Mouse (Mus musculus) midbrain, embryonic 16.5 days (tissue): ENCODE measurements around the gene Sox15. TPM values are rescaled to one million over a fixed set of nuclear protein-coding genes. Genes with fewer than 3 reads are reported as not detected.

ENCODE experiments used
- ATAC-seq: fragments of 200-750 bp; cut with Nextera tagmentation; 2 replicates; pipeline ENCODE4 v1.8.0; 2017; ENCODE audit warnings: moderate TSS enrichment
- H3K27ac ChIP-seq: fragments of 300-500 bp; sonication (generic); 2 replicates; pipeline ENCODE4 v1.5.1; 2014; ENCODE audit warnings: mild to moderate bottlenecking, low read length, mixed read lengths
- H3K27me3 ChIP-seq: fragments of 300-500 bp; sonication (generic); 2 replicates; pipeline ENCODE4 v1.6.1; 2014; ENCODE audit warnings: low read depth, low read length, mixed read lengths; ENCODE audit not compliant: control insufficient read depth, insufficient read depth
- H3K36me3 ChIP-seq: fragments of 300-500 bp; sonication (generic); 2 replicates; pipeline ENCODE4 v1.6.1; 2014; ENCODE audit warnings: mild to moderate bottlenecking, low read length, moderate library complexity, mixed read lengths; ENCODE audit not compliant: control insufficient read depth, insufficient read depth
- H3K4me1 ChIP-seq: fragments of 300-500 bp; sonication (generic); 2 replicates; pipeline ENCODE4 v1.6.1; 2014; ENCODE audit warnings: mild to moderate bottlenecking, low read length, mixed read lengths; ENCODE audit not compliant: control insufficient read depth, insufficient read depth
- H3K4me2 ChIP-seq: fragments of 300-500 bp; sonication (generic); 2 replicates; pipeline ENCODE4 v1.6.1; 2014; ENCODE audit warnings: mild to moderate bottlenecking, low read length, mixed read lengths
- H3K4me3 ChIP-seq: fragments of 300-500 bp; sonication (generic); 2 replicates; pipeline ENCODE4 v1.5.1; 2014; ENCODE audit warnings: low read depth, mild to moderate bottlenecking, low read length, moderate library complexity, mixed read lengths
- H3K9ac ChIP-seq: fragments of 300-500 bp; sonication (generic); 2 replicates; pipeline ENCODE4 v1.6.1; 2014; ENCODE audit warnings: low read depth, low read length, mixed read lengths
- H3K9me3 ChIP-seq: fragments of 300-500 bp; sonication (generic); replicated peaks from 2 replicates; pipeline ENCODE4 v1.6.1; 2014; ENCODE audit warnings: mild to moderate bottlenecking, low read length, mixed read lengths; ENCODE audit not compliant: control insufficient read depth, poor library complexity, severe bottlenecking
- WGBS: fragments of 180-500 bp; shearing (Covaris S2); extraction: QIAGEN DNeasy Blood & Tissue Kit; methylation state at CpG from one replicate; pipeline ENCODE4 v1.1.7; 2014; 5-methylcytosine and 5-hydroxymethylcytosine counted together
- polyA plus RNA-seq: library from polyadenylated mRNA; unstranded; fragments of >200 nt; fragmentation: Nextera tagmentation; extraction: Ambion mirVana; gene quantifications from 2 replicates; pipeline ENCODE4 v1.2.1, GENCODE M21; 2015

Gene Sox15
- polyA plus RNA-seq, 1 experiment from 2014 or later, result not detected

DNA sequence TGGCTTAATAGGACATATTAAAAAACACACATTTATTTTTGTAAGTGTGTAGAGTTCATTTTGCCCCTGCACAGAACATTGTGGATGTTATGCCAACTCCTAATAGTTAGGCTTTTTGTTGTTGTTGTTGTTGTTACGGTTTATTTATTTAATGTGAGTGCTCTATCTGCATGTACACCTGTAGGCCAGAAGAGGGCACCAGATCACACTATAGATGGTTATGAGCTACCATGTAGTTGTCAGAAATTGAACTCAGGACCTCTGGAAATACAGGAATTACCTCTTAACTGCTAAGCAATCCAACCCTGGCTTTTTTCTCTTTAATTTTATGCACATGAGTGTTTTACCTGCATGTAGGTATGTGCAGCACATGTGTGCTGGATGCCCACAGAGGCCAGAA, 25.3 kb upstream of the Sox15 start:
- 59% methylated on average over 1 of the region's 1 CpGs for WGBS
- Histone ChIP-seq H3K27me3 (no peaks in the 10 kb centered on the region), H3K4me1 (peaks cover 15% of the 10 kb centered on the region), H3K9ac (no peak overlapping the region), H3K4me3 (no peak overlapping the region), H3K4me2 (no peak overlapping the region), H3K27ac (no peak overlapping the region), H3K9me3 (no peaks in the 10 kb centered on the region), H3K36me3 (no peaks in the 10 kb centered on the region)
- ATAC-seq, result no peak

- Histone ChIP-seq H3K27me3 (no peaks in the 10 kb centered on the region), H3K4me2 (peak within 1 kb of the TSS; percentile 87), H3K4me1 (peaks cover 33% of the 10 kb centered on the region), H3K36me3 (0 out of 2 replicates have a peak, but pooled peaks cover 3% of the 10 kb centered on the region), H3K9ac (peak within 1 kb of the TSS; percentile 99), H3K4me3 (peak within 1 kb of the TSS; percentile 79), H3K9me3 (no peaks in the 10 kb centered on the region), H3K27ac (peak within 1 kb of the TSS; percentile 93)
- peak; percentile 99 for ATAC-seq
- WGBS, result under 1% methylated on average over 31 of the region's 56 CpGs
Measured at GRCm38 (mm10) chr11:69632284-69633089, 22.6 kb upstream of the Sox15 start, which contains the start of gene Fxr2. Gene Fxr2, plus strand, starts transcription at chr11:69632990.

GRCm38 (mm10) chr11:69633128-69633866, 21.8 kb upstream of the Sox15 start:
- H3K9me3 ChIP-seq, result no peaks in the 10 kb centered on the region
- WGBS, result under 1% methylated on average over 36 of the region's 50 CpGs
- peak overlapping the region; percentile 99 for H3K9ac ChIP-seq
- peak overlapping the region; percentile 93 for H3K27ac ChIP-seq
- no peaks in the 10 kb centered on the region for H3K27me3 ChIP-seq
- H3K4me3 ChIP-seq, result peak overlapping the region; percentile 79
- H3K4me2 ChIP-seq, result peak overlapping the region; percentile 87
- peak; percentile 40 for ATAC-seq
- H3K4me1 ChIP-seq, result peaks cover 33% of the 10 kb centered on the region
- H3K36me3 ChIP-seq, result 0 out of 2 replicates have a peak, but pooled peaks cover 3% of the 10 kb centered on the region

DNA sequence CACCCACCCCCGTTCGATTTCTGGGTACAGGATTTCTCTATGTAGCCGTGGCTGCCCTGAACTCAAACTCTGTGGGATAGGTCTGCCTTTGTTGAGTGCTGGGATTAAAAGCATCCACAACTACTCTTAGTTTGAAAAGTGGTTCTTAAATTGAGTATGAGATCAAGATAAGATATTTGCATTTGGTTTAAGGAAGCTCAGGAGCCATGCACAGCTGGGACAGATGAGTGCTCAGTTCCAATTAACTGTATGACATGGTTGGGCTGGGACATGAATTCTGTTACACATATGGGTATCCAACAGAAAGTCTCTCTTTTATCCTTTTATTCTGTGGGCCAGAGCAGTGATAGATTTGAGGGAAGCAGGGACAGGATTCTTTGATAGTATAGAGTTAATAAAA, 19.6 kb upstream of the Sox15 start:
- Histone ChIP-seq H3K27ac (no peak overlapping the region), H3K9ac (0 out of 2 replicates have a peak overlapping the region, but pooled peaks have one; percentile 4), H3K4me2 (peak overlapping the region; percentile 24), H3K9me3 (no peaks in the 10 kb centered on the region), H3K4me3 (no peak overlapping the region), H3K4me1 (peaks cover 33% of the 10 kb centered on the region), H3K27me3 (no peaks in the 10 kb centered on the region), H3K36me3 (0 out of 2 replicates have a peak, but pooled peaks cover 9% of the 10 kb centered on the region)
- WGBS, result 83% methylated on average over 3 of the region's 3 CpGs
- no peak for ATAC-seq

DNA sequence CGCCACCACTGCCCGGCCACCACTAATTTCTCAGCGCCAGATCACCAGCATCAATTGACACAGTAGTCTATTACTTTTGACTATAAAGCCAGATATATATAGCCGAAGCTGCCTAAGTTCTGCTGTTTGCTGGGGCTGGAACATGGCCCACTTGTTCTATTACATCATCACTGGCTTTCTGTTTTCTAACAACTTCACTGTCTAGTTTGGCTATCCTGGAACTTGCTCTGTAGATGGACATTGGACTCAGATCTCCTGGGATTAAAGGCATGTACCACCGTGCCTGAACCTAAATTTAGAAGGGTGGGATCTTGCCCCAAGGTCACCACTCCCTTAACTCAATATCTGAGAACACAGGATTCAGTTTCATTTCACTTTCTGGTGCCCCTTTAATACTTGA, 9.3 kb upstream of the Sox15 start:
- no peak for ATAC-seq
- H3K4me3 ChIP-seq, result no peak overlapping the region
- H3K9ac ChIP-seq, result no peak overlapping the region
- no peak overlapping the region for H3K27ac ChIP-seq
- no peaks in the 10 kb centered on the region for H3K9me3 ChIP-seq
- no peaks in the 10 kb centered on the region for H3K4me1 ChIP-seq
- H3K4me2 ChIP-seq, result no peak overlapping the region
- H3K27me3 ChIP-seq, result no peaks in the 10 kb centered on the region
- H3K36me3 ChIP-seq, result peaks cover 34% of the 10 kb centered on the region
- 93% methylated on average over 5 of the region's 5 CpGs for WGBS

DNA sequence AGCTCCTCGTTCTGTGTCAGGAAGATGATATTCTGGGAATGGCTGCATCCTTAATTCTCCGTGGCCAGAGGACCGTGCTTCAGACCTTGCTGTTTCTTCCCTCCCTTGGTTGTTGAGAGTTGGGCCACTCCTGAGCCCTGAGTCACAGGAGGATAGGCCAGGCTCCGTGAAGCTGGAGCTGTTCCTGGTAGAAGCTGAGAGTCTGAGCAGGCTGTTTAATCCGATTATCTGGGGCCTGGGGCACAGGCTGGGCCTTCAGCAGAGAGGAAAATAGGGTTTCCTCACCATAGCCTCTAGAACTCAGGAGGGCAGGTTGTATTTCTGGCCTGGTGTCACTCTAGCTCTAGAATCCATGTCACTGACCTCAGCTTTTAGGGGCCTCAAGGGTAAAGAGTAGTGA, 1.7 kb upstream of the Sox15 start:
- H3K4me2 ChIP-seq, result no peak overlapping the region
- no peak overlapping the region for H3K4me3 ChIP-seq
- H3K36me3 ChIP-seq, result peaks cover 43% of the 10 kb centered on the region
- H3K4me1 ChIP-seq, result peaks cover 4% of the 10 kb centered on the region; the same call in 1 of the 2 replicates
- no peak for ATAC-seq
- WGBS, result 44% methylated on average over 5 of the region's 5 CpGs
- no peaks in the 10 kb centered on the region for H3K27me3 ChIP-seq
- no peaks in the 10 kb centered on the region for H3K9me3 ChIP-seq
- no peak overlapping the region for H3K27ac ChIP-seq
- no peak overlapping the region for H3K9ac ChIP-seq

GRCm38 (mm10) chr11:69654760-69655159, 354 bp upstream of the Sox15 start:
- Histone ChIP-seq H3K36me3 (peaks cover 43% of the 10 kb centered on the region), H3K27ac (no peak overlapping the region), H3K9me3 (no peaks in the 10 kb centered on the region), H3K4me2 (no peak overlapping the region), H3K9ac (no peak overlapping the region), H3K4me3 (no peak overlapping the region), H3K27me3 (no peaks in the 10 kb centered on the region), H3K4me1 (peaks cover 4% of the 10 kb centered on the region; the same call in 1 of the 2 replicates)
- WGBS, result 50% methylated on average over 9 of the region's 9 CpGs
- no peak for ATAC-seq

DNA sequence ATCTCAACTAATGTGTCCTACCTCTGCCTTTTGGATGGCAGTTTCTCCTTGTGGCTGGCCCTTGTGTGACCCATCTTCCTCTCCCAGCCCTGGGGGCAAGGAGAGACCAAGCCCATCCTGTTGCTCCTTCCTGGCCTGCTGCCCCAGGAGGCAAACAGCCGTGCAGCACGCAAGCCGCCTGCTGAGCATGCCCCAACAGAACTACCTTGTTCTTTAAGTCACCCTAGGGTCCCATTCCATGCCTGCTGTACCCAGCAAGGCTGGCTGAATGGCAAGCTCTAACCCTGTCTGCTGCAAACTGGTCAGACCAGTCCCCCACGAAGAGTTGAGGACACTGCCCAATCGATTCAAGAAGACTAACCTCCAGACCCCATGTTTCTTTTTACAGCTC, 946 bp downstream of the Sox15 start:
- H3K4me2 ChIP-seq, result no peak overlapping the region
- ATAC-seq, result no peak
- H3K36me3 ChIP-seq, result peaks cover 31% of the 10 kb centered on the region
- 84% methylated on average over 5 of the region's 5 CpGs for WGBS
- H3K9me3 ChIP-seq, result no peaks in the 10 kb centered on the region
- H3K27me3 ChIP-seq, result no peaks in the 10 kb centered on the region
- H3K4me1 ChIP-seq, result peaks cover 8% of the 10 kb centered on the region; the same call in 1 of the 2 replicates
- H3K27ac ChIP-seq, result no peak overlapping the region
- no peak overlapping the region for H3K9ac ChIP-seq
- H3K4me3 ChIP-seq, result no peak overlapping the region
